Mouse (Mus musculus): ENCODE results near the gene Mcoln2. TPM values are rescaled to one million over a fixed set of nuclear protein-coding genes. Genes with fewer than 3 reads are reported as not detected.

The Mcoln2 gene
- total RNA-seq, 2 experiments from 2014 or later, result not detected

- no peak for DNase-seq (ENCODE audit: low spot score in 2 of 2)
- intact Hi-C loops (cut with DNase I), result no loop called here
Observed at GRCm38 (mm10) chr3:146140276-146140675, 9.4 kb upstream of the Mcoln2 start.

- no peak for DNase-seq (ENCODE audit: low spot score in 2 of 2)
- intact Hi-C loops (cut with DNase I), result no loop called here
Observed at GRCm38 (mm10) chr3:146142523-146142922, 7.1 kb upstream of the Mcoln2 start.

GRCm38 (mm10) chr3:146145501-146145900 lies 4.1 kb upstream of the Mcoln2 start:
- DNase-seq (ENCODE audit: low spot score in 2 of 2), result no peak
- intact Hi-C loops (cut with DNase I), result no loop called here

GRCm38 (mm10) chr3:146146131-146146530 lies 3.5 kb upstream of the Mcoln2 start:
- intact Hi-C loops (cut with DNase I), result no loop called here
- no peak for DNase-seq (ENCODE audit: low spot score in 2 of 2)

GRCm38 (mm10) chr3:146150058-146150400 lies 396 bp downstream of the Mcoln2 start:
- intact Hi-C loops (cut with DNase I), result no loop called here
- DNase-seq (ENCODE audit: low spot score in 2 of 2), result no peak

- DNase-seq (ENCODE audit: low spot score in 2 of 2), result no peak
- intact Hi-C loops (cut with DNase I), result no loop called here
Observed at GRCm38 (mm10) chr3:146150560-146150959, 927 bp downstream of the Mcoln2 start.

- no peak for DNase-seq (ENCODE audit: low spot score in 2 of 2)
- intact Hi-C loops (cut with DNase I), result no loop called here
Observed at GRCm38 (mm10) chr3:146151328-146151727, 1.7 kb downstream of the Mcoln2 start.

- intact Hi-C loops (cut with DNase I), result no loop called here
- DNase-seq (ENCODE audit: low spot score in 2 of 2), result no peak
Observed at GRCm38 (mm10) chr3:146151755-146152154, 2.1 kb downstream of the Mcoln2 start.

- intact Hi-C loops (cut with DNase I), result no loop called here
- no peak for DNase-seq (ENCODE audit: low spot score in 2 of 2)
Observed at GRCm38 (mm10) chr3:146152348-146152747, 2.7 kb downstream of the Mcoln2 start.

- no peak for DNase-seq (ENCODE audit: low spot score in 2 of 2)
- intact Hi-C loops (cut with DNase I), result no loop called here
Observed at GRCm38 (mm10) chr3:146152913-146153312, 3.3 kb downstream of the Mcoln2 start.

- DNase-seq (ENCODE audit: low spot score in 2 of 2), result no peak
- intact Hi-C loops (cut with DNase I), result no loop called here
Observed at GRCm38 (mm10) chr3:146153862-146154611, 4.4 kb downstream of the Mcoln2 start.

GRCm38 (mm10) chr3:146155628-146156576 lies 6.3 kb downstream of the Mcoln2 start:
- intact Hi-C loops (cut with DNase I), result no loop called here

GRCm38 (mm10) chr3:146156811-146157210 lies 7.2 kb downstream of the Mcoln2 start:
- intact Hi-C loops (cut with DNase I), result no loop called here
- DNase-seq (ENCODE audit: low spot score in 2 of 2), result no peak

More at GRCm38 (mm10) chr3:146155628-146156576, 6.3 kb downstream of the Mcoln2 start:
- no peak for DNase-seq (ENCODE audit: low spot score in 2 of 2)

GRCm38 (mm10) chr3:146158039-146158438 lies 8.4 kb downstream of the Mcoln2 start:
- intact Hi-C loops (cut with DNase I), result no loop called here
- DNase-seq (ENCODE audit: low spot score in 2 of 2), result no peak

- no peak for DNase-seq (ENCODE audit: low spot score in 2 of 2)
- intact Hi-C loops (cut with DNase I), result no loop called here
Observed at GRCm38 (mm10) chr3:146159360-146159759, 9.7 kb downstream of the Mcoln2 start.

- intact Hi-C loops (cut with DNase I), result no loop called here
- no peak for DNase-seq (ENCODE audit: low spot score in 2 of 2)
Observed at GRCm38 (mm10) chr3:146162197-146162596, 12.6 kb downstream of the Mcoln2 start.

- no peak for DNase-seq (ENCODE audit: low spot score in 2 of 2)
- intact Hi-C loops (cut with DNase I), result no loop called here
Observed at GRCm38 (mm10) chr3:146169356-146169755, 19.7 kb downstream of the Mcoln2 start.

GRCm38 (mm10) chr3:146173030-146173429 lies 23.4 kb downstream of the Mcoln2 start:
- DNase-seq (ENCODE audit: low spot score in 2 of 2), result no peak
- intact Hi-C loops (cut with DNase I), result no loop called here

- intact Hi-C loops (cut with DNase I), result no loop called here
Observed at GRCm38 (mm10) chr3:146174215-146174614, 24.6 kb downstream of the Mcoln2 start.

GRCm38 (mm10) chr3:146177295-146177694 lies 27.7 kb downstream of the Mcoln2 start:
- DNase-seq (ENCODE audit: low spot score in 2 of 2), result no peak

More at GRCm38 (mm10) chr3:146174215-146174614, 24.6 kb downstream of the Mcoln2 start:
- no peak for DNase-seq (ENCODE audit: low spot score in 2 of 2)

More at GRCm38 (mm10) chr3:146177295-146177694, 27.7 kb downstream of the Mcoln2 start:
- intact Hi-C loops (cut with DNase I), result loop anchor here (1.0 kb wide), 1 partner anchor 227 kb away; no protein-coding TSS in a partner anchor

Data from left cerebral cortex, postnatal 14 days (tissue).